Mouse (Mus musculus) frontal cortex, adult 2 months (tissue): ENCODE measurements around the gene Nab2. TPM values are rescaled to one million over a fixed set of nuclear protein-coding genes. Genes with fewer than 3 reads are reported as not detected.
"Not testable (repeated sequence)": the region's sequence is repeated elsewhere in the genome, so short reads cannot be mapped to it uniquely, and the experiment has no call there.

Experiments used
- DNase-seq, 2 experiments: peaks; one replicate each; pipeline ENCODE4 v3.0.0; 2022; ENCODE audit warnings: low spot score in 1 of 2; ENCODE audit errors: extremely low spot score in 1 of 2
- polyA plus RNA-seq: library from polyadenylated mRNA; depleted of rRNA; stranded (reverse); fragments of >200 nt; gene quantifications from 2 replicates; pipeline ENCODE4 v1.2.3, GENCODE M21; 2012

Gene Nab2
- polyA plus RNA-seq, 1 experiment: 38.2 TPM

GRCm38 (mm10) chr10:127674794-127675522 is 6.6 kb upstream of the Nab2 start:
- DNase-seq: peak; percentile 93 to 98

- DNase-seq: no peak
Measured at GRCm38 (mm10) chr10:127674046-127674655, 5.8 kb upstream of the Nab2 start.

DNA sequence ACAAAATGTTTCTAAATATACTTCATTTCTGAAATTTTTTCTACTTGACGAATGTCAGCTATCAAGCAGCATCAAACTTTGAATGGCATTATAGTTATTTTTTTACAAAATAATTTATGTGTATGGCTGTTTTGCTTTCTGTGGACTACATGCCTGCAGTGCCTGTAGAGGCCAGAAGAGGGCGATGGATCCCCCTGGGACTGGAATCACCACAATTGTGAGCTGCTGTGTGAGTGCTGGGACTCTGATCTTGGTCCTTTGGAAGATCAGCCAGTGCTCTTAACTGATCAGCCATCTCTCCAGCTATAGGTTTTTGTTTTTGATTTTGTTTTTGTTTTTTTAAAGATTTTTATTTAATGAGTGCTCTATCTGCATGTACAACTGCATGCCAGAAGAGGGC is 2.9 kb upstream of the Nab2 start:
- no peak for DNase-seq

DNA sequence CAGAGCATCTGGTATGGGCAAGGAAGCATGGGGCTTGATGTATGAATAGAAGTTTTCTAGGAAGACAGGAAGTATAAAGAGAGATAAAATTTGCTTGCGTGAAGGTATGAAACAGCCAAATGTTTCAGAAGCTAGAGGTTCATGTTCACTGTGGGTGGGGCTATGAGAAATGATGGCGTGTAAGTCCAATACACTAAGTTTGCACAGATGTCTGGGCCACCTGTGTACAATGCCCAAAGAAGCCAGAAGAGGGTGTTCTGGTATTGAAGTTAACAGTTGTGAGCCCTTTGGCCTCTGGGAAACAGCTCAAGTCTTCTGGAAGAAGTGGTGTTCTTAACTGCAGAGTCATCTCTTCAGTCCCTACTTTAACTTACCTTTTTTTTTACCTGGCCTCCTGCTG is 1.8 kb upstream of the Nab2 start:
- DNase-seq: no peak

- DNase-seq: peak; percentile 56 to 76
Measured at GRCm38 (mm10) chr10:127669170-127669569, 802 bp upstream of the Nab2 start.

GRCm38 (mm10) chr10:127667269-127668092 is 887 bp downstream of the Nab2 start:
- DNase-seq: peak in 1 of 2 experiments; percentile 78

- peak in 1 of 2 experiments; percentile 71 for DNase-seq
Measured at GRCm38 (mm10) chr10:127666501-127667268, 1.7 kb downstream of the Nab2 start, which contains the start of gene Nemp1. Gene Nemp1, plus strand, starts transcription at chr10:127666901.

- DNase-seq: no peak
Measured at GRCm38 (mm10) chr10:127665366-127666181, 2.8 kb downstream of the Nab2 start.

GRCm38 (mm10) chr10:127664891-127665290 is 3.5 kb downstream of the Nab2 start:
- DNase-seq: no peak

DNA sequence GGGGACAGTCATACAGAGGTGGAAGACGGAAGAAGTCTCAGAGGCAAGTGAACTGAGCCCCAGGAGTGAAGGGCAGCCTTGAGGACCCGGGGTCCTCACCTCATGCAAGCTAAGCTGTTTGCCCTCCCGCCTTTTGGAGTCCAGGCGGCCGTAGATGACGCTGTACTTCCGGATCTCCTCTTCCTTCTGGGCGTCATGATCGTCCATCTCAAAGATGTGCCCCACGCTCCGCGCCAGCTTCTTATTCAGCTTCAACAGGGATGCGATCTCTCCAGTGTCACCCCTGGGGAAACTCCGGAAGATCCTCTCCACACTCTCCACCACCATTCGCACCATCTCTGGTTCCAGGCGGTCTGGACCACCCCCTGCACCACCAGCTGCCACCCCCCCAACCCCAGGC is 4.2 kb downstream of the Nab2 start:
- no peak for DNase-seq

DNA sequence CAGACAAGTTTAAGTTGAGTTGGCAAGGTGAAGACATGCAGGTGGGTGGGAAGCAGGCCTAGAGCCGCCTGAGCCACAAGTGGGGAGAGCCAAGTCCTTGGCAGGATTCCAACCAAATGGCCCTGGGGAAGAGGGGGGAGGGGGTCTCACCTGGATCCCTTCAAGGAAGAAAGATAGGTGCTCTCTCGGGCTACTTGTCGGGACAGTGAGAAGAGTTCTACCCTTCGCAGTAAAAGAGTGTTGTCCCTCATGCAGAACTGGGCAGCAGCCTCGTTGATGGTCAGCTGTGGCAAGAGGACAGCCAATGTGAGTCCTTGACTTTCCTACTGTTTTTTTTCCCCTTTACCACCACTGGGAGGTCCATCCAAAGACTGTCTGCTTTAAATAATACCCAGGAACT is 4.8 kb downstream of the Nab2 start:
- no peak for DNase-seq

DNA sequence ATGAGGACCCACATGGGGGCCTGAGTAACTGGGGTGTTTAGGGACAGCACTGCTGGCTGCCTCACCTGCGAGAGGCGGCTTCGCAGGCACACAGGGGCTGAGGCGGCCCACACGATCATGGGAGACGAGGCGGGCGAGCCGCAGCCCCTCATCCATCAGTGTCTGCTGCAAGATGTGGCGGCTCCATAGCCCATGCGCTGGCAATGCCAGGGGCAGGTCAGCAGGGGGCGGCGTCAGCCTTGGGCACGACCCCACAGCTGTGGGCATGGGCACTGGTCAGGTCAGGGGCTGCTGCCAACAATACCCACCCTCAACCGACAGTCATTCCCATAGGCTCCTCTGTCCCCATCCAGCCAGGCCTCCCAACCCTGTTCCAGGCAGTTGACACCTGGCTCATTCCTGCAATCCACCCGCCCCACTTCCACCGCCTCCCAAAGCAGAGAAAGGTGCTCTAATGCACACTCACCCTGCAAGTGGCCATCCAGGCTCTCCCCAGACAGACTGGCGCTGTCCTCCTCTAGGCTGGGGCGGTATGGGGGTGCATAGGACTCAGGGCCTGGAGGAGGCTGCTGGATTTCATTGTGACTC is 5.6 kb downstream of the Nab2 start:
- no peak for DNase-seq

GRCm38 (mm10) chr10:127661915-127662663 is 6.3 kb downstream of the Nab2 start:
- peak in 1 of 2 experiments; percentile 69 for DNase-seq

DNA sequence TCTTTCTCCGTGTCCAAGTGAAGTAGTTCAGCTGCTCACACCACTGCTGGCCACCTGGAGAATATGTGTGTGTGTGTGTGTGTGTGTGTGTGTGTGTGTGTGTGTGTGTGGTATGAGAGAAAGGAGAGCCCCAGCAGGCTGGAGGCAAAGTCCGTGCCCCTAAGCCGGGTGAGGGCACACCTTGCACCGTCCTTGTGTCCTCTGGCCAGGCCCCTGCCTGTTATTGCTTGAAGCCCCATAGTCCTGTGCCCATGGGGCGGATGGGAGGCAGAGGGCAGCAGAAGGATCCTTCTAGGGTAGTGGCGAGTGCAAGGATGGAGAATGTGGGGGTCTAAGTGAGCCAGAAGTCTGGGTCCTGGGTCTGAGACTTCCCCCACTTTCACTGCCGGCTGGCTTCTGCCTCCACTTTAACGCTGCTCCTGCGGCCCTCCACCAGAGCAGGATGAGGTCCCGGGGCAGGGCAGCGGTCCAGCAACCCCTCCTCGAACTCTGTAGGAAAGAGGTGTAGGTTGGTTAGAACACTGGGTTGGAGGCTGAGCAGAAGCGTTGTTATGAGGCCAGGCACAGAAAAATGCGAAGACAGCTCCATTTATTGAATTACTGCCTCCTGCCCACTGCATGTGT is 7.0 kb downstream of the Nab2 start:
- no peak for DNase-seq

GRCm38 (mm10) chr10:127659551-127659950 is 8.8 kb downstream of the Nab2 start:
- no peak for DNase-seq

- no peak for DNase-seq
Measured at GRCm38 (mm10) chr10:127658076-127658475, 10.3 kb downstream of the Nab2 start.

DNA sequence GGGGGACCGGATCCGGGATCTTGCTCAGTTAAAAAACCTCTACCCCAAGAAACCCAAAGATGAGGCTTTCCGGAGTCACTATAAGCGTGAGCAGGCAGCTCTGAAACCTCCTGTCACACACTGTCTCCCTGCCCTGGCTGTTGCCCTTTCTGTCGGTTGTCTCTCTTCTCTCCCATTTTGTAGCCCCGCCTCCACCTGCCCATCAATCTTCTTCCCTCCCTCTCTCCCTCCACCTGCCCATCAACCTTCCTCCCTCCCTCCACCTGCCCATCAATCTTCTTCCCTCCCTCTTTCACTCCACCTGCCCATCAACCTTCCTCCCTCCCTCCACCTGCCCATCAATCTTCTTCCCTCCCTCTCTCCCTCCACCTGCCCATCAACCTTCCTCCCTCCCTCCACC is 10.8 kb downstream of the Nab2 start:
- not testable (repeated sequence) for DNase-seq

- no peak for DNase-seq
Measured at GRCm38 (mm10) chr10:127654970-127655579, 13.3 kb downstream of the Nab2 start.
